In the genomic region with DNA sequence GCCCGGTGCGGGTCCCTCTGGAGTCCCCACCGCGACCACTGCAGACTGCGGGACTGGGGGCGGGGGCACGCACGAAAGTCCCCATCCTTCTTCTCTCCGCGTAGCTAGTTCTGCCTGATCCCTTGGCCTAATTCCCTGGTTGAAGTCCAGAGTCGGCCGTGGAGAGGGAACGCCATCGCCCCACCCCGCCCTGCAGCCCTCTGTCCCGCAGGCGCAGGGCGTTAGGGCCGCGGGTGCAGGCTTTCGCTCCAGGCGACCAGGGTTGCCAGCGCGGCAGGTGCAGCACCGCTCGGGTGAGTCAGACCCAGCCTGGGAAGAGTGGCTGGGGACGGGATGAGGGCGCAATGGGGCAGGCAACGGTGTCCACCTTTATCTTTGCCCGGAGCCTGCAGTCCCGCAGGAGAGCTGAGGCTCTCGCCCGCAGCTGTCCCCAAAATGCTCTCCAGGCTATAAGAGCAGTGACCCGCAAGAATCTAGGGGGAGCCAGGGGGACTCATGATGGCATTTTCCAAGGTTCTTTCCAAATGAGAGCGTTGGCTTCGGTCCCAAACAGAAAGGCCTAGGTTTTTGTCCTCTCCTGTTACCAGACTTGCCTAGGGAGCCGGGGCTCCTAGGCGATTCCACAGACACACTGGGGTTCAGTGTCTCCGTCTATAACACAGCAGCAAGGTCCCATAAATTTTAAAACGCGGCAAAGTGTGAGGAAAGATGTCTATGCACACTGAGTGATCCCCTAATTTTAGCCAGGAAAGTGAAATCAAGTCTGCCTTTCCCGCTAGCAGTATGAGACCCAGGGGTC, we compare ENCODE assay signal across 8 mouse cellular contexts. TPM values are rescaled to one million over a fixed set of nuclear protein-coding genes. Genes with fewer than 3 reads are reported as not detected.
DNase-seq lines count a peak whose midpoint lies in the region; ATAC-seq and TF ChIP-seq lines count a peak whose summit lies in the region.

A gene (plus strand): TSS at position 101 of the 799 bp plus-strand sequence.

- H3K9ac ChIP-seq in liver, adult 2 months (ENCODE audit: low read depth, low read length) = peak within 1 kb of the TSS; percentile 61
- peak within 1 kb of the TSS; percentile 22; the same call in 1 of the 2 replicates for H3K9ac ChIP-seq in intestine, embryonic 14.5 days (ENCODE audit: low read length)
- peak within 1 kb of the TSS; percentile 54 for H3K9ac ChIP-seq in midbrain, embryonic 12.5 days (replicated peaks)

- H3K9me3 ChIP-seq in intestine, embryonic 14.5 days (ENCODE audit: control insufficient read depth, low read length) = no peaks in the 10 kb centered on the region
- H3K9me3 ChIP-seq in midbrain, embryonic 12.5 days = no peaks in the 10 kb centered on the region

- intact Hi-C loops in left cerebral cortex, postnatal 36 days (cut with DNase I) = no loop called here

- 11% methylated on average over 42 of the region's 42 CpGs for WGBS in liver, adult 2 months
- 10% methylated on average over 42 of the region's 42 CpGs for WGBS in intestine, embryonic 14.5 days
- 4% methylated on average over 42 of the region's 42 CpGs for WGBS in midbrain, embryonic 12.5 days

- H3K79me2 ChIP-seq in liver, adult 2 months (ENCODE audit: control insufficient read depth, insufficient read depth, low read length) = no peaks in the 10 kb centered on the region

- peaks cover 7% of the 10 kb centered on the region for H3K4me1 ChIP-seq in liver, adult 2 months (ENCODE audit: control insufficient read depth, insufficient read depth, low read length)
- peaks cover 11% of the 10 kb centered on the region for H3K4me1 ChIP-seq in intestine, embryonic 14.5 days (replicated peaks; ENCODE audit: control insufficient read depth, insufficient read depth, low read length)
- H3K4me1 ChIP-seq in midbrain, embryonic 12.5 days = peaks cover 32% of the 10 kb centered on the region

- H3K27ac ChIP-seq in liver, adult 2 months (replicated peaks; ENCODE audit: insufficient read depth, low read depth, low read length) = no peak within 1 kb of the TSS
- H3K27ac ChIP-seq in intestine, embryonic 14.5 days (ENCODE audit: low read depth) = no peak within 1 kb of the TSS
- H3K27ac ChIP-seq in midbrain, embryonic 12.5 days (replicated peaks) = peak within 1 kb of the TSS; percentile 88

- no peak for TF ChIP-seq POLR2A in liver, adult 2 months (IDR thresholded peaks at IDR 0.05; ENCODE audit: extremely low read depth, insufficient read depth, low read length)

- 0 out of 2 replicates have a peak, but pooled peaks have one; percentile 26 for ATAC-seq in intestine, embryonic 14.5 days (replicated peaks; ENCODE audit: low FRiP score, low TSS enrichment, low read depth)
- no peak for ATAC-seq in midbrain, embryonic 12.5 days (ENCODE audit: low FRiP score, low read depth)

- no peaks in the 10 kb centered on the region for H3K36me3 ChIP-seq in liver, adult 2 months (ENCODE audit: control insufficient read depth, insufficient read depth, low read length)
- H3K36me3 ChIP-seq in intestine, embryonic 14.5 days (ENCODE audit: control insufficient read depth, insufficient read depth, low read length) = no peaks in the 10 kb centered on the region
- no peaks in the 10 kb centered on the region for H3K36me3 ChIP-seq in midbrain, embryonic 12.5 days

- peaks cover 13% of the 10 kb centered on the region for H3K27me3 ChIP-seq in liver, adult 2 months (ENCODE audit: control insufficient read depth, insufficient read depth, low read length)
- H3K27me3 ChIP-seq in intestine, embryonic 14.5 days (replicated peaks; ENCODE audit: control insufficient read depth, insufficient read depth, low read length) = peaks cover 46% of the 10 kb centered on the region
- H3K27me3 ChIP-seq in midbrain, embryonic 12.5 days = peaks cover 54% of the 10 kb centered on the region

- peak within 1 kb of the TSS; percentile 87 for H3K4me2 ChIP-seq in intestine, embryonic 14.5 days (ENCODE audit: low read length)
- peak within 1 kb of the TSS; percentile 66 for H3K4me2 ChIP-seq in midbrain, embryonic 12.5 days (replicated peaks)

- DNase-seq in liver, adult 2 months (ENCODE audit: extremely low read depth, low read depth, low spot score) = peak; percentile 26
- no peak for DNase-seq in liver
- DNase-seq in cerebellum, postnatal 14 days = peak; percentile 82 to 83
- peak; percentile 60 to 79 for DNase-seq in gastrocnemius, postnatal 4 days (ENCODE audit: low spot score in 2 of 2)
- DNase-seq in intestine, embryonic 14.5 days (ENCODE audit: low spot score) = peak; percentile 71
- peak in 1 of 2 experiments; percentile 70 for DNase-seq in left cerebral cortex, postnatal 36 days (ENCODE audit: low spot score in 2 of 2)
- peak; percentile 39 for DNase-seq in urinary bladder, adult 2 months (ENCODE audit: low spot score)

- TF ChIP-seq CTCF in liver, adult 2 months (IDR thresholded peaks at IDR 0.05; ENCODE audit: low read depth, low read length) = no peak

- H3K4me3 ChIP-seq in liver, adult 2 months (ENCODE audit: insufficient read depth, low read depth, low read length) = peak within 1 kb of the TSS; percentile 69
- H3K4me3 ChIP-seq in intestine, embryonic 14.5 days (ENCODE audit: low read depth, low read length) = peak within 1 kb of the TSS; percentile 42
- H3K4me3 ChIP-seq in midbrain, embryonic 12.5 days = peak within 1 kb of the TSS; percentile 42

RNA-seq across cellular contexts. Expression of the gene that starts here (rescaled TPM):
- total RNA-seq in liver, adult 2 months (2014; rRNA removed) = 0.18 and 0.47 TPM in 2 replicates
- polyA plus RNA-seq in liver, adult 2 months (2012; rRNA removed) = 0.15 and 0.33 TPM in 2 replicates
- 1 to 10 TPM; 6.4 to 7.9 TPM for total RNA-seq in gastrocnemius, postnatal 4 days (2021)
- 0.57 and 0.66 TPM in 2 replicates for polyA plus RNA-seq in intestine, embryonic 14.5 days (2014; fragmentation: Nextera tagmentation; extraction: Ambion mirVana)
- total RNA-seq in left cerebral cortex, postnatal 36 days (2021) = 10 to 100 TPM; 18.6 to 35.3 TPM
- 1.4 and 2.5 TPM in 2 replicates for polyA plus RNA-seq in midbrain, embryonic 12.5 days (2016; fragmentation: Nextera tagmentation; extraction: Ambion mirVana)
- 9.9 and 11.3 TPM in 2 replicates for polyA plus RNA-seq in urinary bladder, adult 2 months (2012; rRNA removed)

Comparison
In these comparisons a context has a peak if more than half of its experiments do, and no peak if none do; other contexts are left out.
1. Peak in DNase-seq, H3K4me3 ChIP-seq and H3K9ac ChIP-seq in liver, adult 2 months; RNA of the gene not detected or under 1 TPM.
2. Peak in DNase-seq, ATAC-seq, H3K4me3 ChIP-seq, H3K9ac ChIP-seq and H3K4me2 ChIP-seq in intestine, embryonic 14.5 days; RNA of the gene not detected or under 1 TPM.